Mouse (Mus musculus): Measurements from ENCODE around the gene Cryzl1.

Gene Cryzl1

GRCm38 (mm10) chr16:91640171-91640570 is 88.6 kb downstream of the Cryzl1 start:
- no peak for DNase-seq

- no peak for DNase-seq
Observed at GRCm38 (mm10) chr16:91639636-91640035, 89.1 kb downstream of the Cryzl1 start.

Measured in lung, postnatal 4 days (tissue).